Mouse (Mus musculus): ENCODE data around the gene Mex3a.

Mex3a gene

DNA sequence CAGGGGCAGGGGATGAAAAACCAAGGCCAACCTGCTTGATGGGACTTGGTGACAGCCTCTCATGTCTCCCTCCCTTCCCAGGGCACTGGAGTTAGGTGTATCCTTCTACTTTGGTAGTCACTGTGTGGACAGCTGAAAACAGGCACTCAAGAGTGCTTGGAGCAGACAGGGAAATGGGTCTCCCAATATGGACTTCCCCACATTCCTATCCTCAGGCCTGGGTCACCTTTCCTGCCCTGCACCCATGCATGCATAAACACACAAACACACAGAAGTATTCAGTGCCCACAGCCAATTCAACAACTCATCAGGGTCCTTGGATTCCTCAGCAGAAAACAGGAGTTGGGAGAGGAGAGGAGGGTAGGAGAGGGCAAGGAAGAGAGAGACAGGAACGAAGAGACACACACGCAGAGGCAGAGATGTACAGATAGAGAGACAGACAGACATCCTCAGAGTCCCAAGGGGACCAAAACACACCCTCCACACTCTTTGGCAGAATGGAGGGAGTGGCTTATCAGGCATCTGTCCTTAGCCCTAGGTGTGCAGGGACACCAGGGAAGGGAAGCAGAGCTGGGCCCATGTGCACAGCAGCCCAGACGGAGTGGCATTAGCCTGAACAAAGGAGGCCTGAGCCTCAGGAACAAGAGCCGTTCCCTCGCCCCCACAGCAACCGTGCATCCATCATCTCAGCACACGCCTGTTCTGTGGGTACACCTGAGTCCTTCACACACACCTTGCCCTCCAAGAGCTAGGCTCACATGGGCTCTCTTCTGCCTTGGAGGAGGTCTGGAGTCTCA, 2.8 kb upstream of the Mex3a start:
- no peak for DNase-seq

DNA sequence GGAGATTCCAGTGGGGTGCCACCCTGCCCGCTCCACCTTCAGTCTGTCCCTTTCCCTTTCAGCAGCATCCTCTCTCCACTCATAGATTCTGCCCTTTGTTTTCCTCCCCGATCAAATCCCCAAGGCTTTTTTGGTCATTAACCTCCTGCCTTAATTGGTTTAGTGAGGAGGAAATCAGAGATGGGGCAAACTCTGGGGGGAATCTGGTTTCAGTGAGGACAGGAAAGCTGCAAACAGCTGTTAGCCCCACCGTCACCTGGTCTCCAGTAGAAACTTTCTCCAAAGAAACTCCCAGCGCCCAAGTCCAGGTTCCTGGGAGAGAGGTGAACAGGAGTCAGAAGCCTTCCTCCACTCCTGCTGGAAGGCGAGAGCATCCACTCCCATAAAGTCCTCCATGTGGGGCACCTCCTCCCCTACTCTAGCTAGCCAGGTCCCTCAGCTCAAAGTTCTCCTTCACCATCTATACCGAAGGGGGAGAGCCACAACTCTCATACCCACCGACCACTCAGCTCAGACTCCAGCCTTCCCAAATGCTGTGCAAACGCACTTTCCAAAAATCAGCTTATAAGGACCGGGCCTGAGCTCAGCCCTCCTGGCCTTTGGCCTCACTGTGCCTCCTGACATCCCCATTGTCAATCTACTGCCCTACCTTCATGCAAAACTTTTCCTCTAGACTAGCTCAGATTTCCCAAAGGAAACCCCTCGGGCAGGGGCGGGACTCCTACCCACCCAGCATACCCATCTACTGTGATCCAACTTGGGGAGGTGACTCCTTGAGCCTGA, 1.9 kb upstream of the Mex3a start:
- no peak for DNase-seq

DNA sequence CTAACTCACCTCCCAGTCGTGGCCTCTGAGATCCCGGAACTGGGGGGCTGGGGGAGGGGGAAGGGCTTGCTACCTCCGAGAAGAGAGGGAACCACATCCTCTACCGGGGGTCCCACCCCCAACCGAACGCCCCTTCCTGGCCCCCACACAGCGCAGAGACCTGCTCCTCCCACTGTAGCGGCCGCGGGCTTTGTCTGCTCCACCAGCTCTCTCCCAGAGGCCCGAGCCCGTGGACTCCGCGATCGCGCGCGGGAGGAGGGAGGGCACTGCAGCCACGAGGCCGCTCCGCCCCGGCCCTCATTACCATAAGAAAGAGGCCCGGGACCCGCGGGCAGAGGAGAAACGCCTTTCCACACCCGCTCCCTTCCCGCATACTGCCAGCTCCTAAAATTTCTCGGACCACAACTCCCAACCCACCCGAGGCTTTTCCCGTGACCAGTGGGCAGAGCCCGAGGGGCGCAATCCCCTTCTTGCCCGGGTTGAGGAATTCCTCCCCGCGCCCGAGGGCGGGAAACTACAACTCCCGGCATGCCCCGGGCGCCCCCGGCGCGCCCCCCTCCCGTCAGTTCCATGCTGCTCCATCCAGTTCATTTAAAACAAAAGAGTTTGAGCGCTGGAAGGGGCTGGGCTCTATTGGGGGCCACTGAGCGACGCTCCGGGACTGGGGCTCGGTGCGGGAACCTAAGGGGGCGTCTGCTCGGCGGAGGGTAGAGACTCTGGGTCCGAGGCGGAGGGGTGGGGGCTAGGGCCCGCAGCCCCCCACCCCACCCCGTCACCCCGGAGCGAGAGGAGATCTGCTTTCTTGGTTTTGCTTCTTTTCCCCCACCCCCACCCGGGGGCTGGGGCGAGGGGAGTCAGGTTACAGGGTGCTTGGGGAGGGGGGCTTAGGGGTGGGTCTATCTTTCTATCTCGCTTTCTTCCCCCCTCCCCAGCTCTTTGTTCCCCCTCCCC, 572 bp upstream of the Mex3a start:
- peak; percentile 94 to 95 for DNase-seq

GRCm38 (mm10) chr3:88532689-88533511, 705 bp downstream of the Mex3a start:
- DNase-seq = peak in 1 of 2 experiments; percentile 50

DNA sequence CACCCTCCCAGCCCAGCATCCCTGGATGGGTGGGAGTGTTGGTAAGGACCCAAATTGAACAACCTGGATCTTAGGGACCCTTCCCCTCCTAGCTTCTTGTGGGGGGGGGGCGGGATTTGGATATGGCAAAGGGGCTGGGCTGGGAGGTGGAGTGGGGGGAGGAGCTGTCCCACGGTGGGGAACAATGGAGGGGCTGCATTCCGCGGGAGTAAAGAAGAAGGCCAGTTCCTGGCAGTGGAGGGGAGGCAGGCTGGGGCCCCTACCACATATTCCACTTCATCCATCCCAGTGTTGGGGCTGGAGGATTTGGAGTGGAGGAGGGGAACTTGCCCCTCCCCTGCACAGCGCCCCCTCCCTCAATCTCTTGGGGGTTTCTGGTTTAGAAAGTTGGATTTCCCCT, 1.5 kb downstream of the Mex3a start:
- no peak for DNase-seq

DNA sequence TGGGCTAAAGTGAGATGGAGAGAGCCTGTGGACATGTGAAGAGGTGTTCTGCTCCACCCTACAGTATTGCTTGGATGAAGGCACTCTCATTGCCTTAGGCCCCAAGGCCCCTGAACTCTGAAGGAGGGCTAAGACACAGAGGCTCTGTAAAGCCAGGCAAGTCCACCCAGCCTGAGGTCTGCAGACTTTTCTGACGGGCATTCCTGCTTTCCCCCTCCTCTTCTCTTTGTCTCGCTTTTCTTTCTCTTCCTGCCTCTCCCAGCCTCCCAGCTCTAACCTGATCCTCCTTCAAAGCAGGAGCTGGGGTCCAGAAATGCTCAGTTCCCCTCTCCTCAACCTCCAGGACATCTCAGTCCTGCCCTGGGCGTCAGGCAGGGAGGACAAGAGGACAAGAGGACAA, 2.8 kb downstream of the Mex3a start:
- no peak for DNase-seq

DNA sequence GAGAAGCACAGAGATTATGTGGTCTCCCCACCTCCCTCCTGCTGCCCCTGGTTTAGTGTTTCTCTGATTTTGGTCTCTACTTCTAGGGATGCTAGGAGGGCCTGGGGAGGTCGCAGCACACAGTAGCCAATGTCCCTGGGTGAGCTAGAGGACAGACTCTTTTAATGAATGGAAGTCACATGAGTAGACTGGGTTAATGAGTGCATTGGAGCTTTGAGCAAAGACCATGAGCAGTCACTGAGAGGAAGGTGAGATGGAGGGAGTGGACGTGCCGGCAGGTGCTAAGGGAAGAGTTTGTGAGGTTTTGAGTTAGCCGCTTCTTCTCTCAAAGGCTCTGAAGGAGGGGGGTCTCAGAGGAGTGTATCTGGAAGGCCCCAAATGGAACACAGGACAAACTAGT, 3.3 kb downstream of the Mex3a start:
- no peak for DNase-seq

GRCm38 (mm10) chr3:88536103-88536930, 4.1 kb downstream of the Mex3a start:
- no peak for DNase-seq

DNA sequence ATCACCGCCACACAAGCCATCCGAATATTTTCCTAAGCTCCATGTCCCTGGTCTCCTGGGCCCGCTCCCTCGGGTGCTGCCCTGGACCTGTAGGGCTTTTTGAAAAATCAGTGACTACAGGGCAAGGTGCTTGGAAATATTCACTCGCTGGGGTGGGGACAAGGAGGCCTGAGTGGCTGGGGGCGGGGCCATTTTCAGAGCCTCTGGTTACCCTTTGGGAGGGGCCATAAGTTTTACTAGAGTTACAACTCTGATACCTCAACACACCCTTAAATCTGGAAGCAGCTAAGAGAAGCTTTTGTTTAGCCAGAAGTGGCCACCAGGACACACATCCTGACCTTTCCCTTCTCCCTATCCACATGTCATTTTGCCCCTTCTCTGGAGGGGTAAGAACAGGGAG, 5.0 kb downstream of the Mex3a start:
- DNase-seq = no peak

DNA sequence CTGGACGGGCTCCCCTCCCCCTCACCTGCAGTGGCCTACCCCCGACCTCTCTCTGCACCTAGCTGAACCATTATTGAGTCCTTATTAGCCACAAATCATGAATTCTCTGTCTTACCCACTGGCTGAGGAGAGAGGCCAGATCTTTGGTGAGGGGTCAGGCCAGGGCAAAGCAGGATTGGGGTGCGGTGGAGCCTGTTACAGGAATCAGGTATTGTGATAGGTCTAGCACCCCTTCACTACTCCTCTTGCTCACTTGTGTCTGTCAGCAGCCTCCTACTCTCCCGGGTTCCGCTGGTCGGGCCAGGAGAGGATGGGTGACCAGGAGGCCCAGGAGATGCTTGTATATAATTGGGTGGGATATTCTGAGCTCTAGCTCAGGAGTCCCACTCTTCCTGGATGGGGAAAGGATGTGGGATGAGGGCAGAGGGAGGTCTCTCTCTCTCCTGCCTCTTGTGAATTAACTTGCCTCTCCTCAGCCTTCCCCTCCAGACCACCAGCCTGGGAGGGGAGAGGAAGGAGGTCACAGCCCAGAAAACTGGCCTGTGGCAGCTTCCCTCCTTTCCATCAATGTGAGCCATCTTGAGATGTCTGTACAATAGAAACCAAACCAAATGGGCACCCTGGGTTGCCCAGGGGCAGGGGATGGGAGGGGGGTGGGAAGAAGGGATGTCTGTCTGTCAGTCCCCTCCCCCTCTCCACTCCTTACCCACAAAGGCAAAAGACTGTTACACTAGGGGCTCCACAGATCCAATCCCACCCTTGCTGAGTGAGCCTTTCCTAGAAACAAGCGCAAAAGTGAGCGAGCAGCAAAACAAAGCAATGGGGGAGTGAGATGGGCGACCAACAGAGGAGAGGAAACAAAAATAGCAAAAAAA, 6.3 kb downstream of the Mex3a start:
- no peak for DNase-seq

- no peak for DNase-seq
These were observed 7.2 kb downstream of the Mex3a start for GRCm38 (mm10) chr3:88539397-88539796.

GRCm38 (mm10) chr3:88540085-88540484, 7.9 kb downstream of the Mex3a start:
- no peak for DNase-seq

GRCm38 (mm10) chr3:88541622-88542401, 9.6 kb downstream of the Mex3a start:
- DNase-seq = no peak

DNA sequence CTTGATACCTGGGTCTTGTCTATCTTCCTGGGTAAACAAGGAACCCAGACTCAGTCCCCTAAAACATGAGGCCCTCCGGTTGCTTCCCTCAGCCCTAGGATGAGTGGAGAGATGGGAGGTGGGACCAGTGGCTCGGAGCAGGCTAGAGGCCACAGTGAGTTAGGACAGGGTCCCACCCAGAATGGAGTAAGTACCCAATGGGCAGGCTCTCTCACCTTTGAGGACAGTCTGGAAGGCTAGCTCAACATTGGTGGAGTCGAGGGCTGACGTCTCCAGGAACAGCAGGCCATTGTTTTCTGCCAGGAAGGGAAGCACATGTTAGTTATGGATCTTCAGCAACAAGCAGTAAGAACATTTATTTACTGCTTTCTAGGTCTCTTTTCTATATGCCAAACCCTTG, 10.3 kb downstream of the Mex3a start:
- DNase-seq = no peak

DNA sequence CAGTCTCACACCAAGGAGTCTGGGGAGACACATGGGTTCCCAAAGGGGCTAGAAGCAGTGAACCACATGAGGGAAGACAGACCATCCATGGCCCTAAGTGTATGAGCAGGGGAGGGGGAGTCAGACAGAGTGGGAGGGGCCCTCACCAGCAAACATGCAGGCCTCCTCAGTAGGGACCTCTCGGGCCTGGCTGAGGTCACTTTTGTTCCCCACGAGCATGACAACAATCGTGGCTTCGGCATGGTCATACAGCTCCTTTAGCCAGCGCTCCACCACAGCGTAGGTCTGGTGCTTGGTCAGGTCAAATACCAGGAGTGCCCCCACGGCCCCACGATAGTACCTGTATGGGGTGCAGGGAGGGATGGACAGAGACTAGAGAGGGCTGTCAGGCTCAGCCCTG, 11.0 kb downstream of the Mex3a start:
- DNase-seq = no peak

DNA sequence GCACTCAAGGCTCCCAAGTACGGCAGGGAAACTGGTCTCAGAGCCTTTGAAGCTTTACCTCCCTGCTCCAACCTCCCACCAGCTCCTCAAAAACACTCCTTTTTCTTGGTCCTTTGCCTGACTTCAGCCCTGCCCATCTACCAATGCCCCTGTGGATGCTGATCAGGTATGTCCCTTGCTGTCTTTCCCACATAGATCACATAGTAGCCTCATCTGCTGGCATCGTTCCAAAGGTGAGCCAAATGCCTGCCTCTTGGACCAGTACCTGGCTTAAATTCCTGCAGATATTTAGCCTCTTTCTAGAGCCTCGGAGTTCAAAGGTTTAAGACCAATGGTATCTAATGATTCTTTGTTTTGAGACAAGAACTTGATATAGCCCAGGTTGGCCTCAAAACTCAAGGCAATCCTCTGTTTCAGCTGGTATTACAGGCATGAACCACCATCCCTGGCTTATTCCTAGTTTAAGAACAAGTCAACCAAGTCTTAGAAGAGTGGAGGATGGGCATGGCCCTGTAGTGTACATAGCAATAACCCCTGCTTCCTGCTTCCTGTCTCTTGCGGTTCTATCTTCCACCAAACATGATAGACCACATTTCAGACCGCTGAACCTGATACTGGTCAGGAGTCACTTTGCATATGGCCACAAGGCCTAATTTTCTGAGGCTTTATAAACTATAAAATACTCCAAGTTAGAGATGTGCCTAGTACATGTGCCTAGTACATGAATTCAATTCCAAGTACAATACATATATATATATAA, 11.6 kb downstream of the Mex3a start:
- DNase-seq = no peak

- DNase-seq = no peak
These were observed 12.3 kb downstream of the Mex3a start for GRCm38 (mm10) chr3:88544514-88544913.

- no peak for DNase-seq
These were observed 12.9 kb downstream of the Mex3a start for GRCm38 (mm10) chr3:88544955-88545591.
